Mouse (Mus musculus) left cerebral cortex, postnatal 4 days (tissue): ENCODE measurements around the gene Pde4a. TPM values are rescaled to one million over a fixed set of nuclear protein-coding genes. Genes with fewer than 3 reads are reported as not detected.

Source experiments
- DNase-seq: peaks from one replicate; pipeline ENCODE4 v3.0.0-alpha.2; 2022
- intact Hi-C: fragments of 180-260 bp; cut with DNase I; formaldehyde crosslinking; loops from one replicate; pipeline ENCODE4 v1.15.1; 2025
- total RNA-seq, 2 experiments: library from RNA; stranded (reverse); gene quantifications; 2 replicates each; pipeline ENCODE4 v1.2.3; 2021

The Pde4a gene
- 10 to 100 TPM; 44.4 to 47.3 TPM for total RNA-seq

GRCm38 (mm10) chr9:21165041-21165951 is at the start of gene Pde4a:
Gene Pde4a, plus strand, starts transcription at chr9:21165714.
- DNase-seq: peak; percentile 46
- intact Hi-C loops: no loop called here

GRCm38 (mm10) chr9:21117073-21117472 is 48.4 kb upstream of the Pde4a start:
- no peak for DNase-seq
- intact Hi-C loops: no loop called here

GRCm38 (mm10) chr9:21121483-21121882 is 44.0 kb upstream of the Pde4a start:
- no peak for DNase-seq

GRCm38 (mm10) chr9:21124837-21125236 is 40.7 kb upstream of the Pde4a start:
- DNase-seq: no peak

More at GRCm38 (mm10) chr9:21121483-21121882, 44.0 kb upstream of the Pde4a start:
- intact Hi-C loops: no loop called here

GRCm38 (mm10) chr9:21125502-21126258 is 39.8 kb upstream of the Pde4a start:
- DNase-seq: no peak
- intact Hi-C loops: no loop called here

More at GRCm38 (mm10) chr9:21124837-21125236, 40.7 kb upstream of the Pde4a start:
- intact Hi-C loops: no loop called here

GRCm38 (mm10) chr9:21126259-21126627 is 39.3 kb upstream of the Pde4a start:
- DNase-seq: no peak
- intact Hi-C loops: no loop called here

- intact Hi-C loops: loop anchor here (10.0 kb wide), 1 partner anchor 97 kb away; the partner anchor contains the start of gene Icam5
- DNase-seq: peak; percentile 90
Observed at GRCm38 (mm10) chr9:21131059-21131956, 34.2 kb upstream of the Pde4a start, which contains the start of gene Tyk2. Gene Tyk2, minus strand, starts transcription at chr9:21131243.

- intact Hi-C loops: loop anchor here (10.0 kb wide), 1 partner anchor 97 kb away; the partner anchor contains the start of gene Icam5
- no peak for DNase-seq
Observed at GRCm38 (mm10) chr9:21132102-21132775, 33.3 kb upstream of the Pde4a start.

GRCm38 (mm10) chr9:21133064-21133707 is 32.3 kb upstream of the Pde4a start:
- DNase-seq: no peak
- intact Hi-C loops: loop anchor here (10.0 kb wide), 1 partner anchor 98 kb away; the partner anchor contains the start of gene Icam5

GRCm38 (mm10) chr9:21134595-21135328 is 30.8 kb upstream of the Pde4a start:
- intact Hi-C loops: loop anchor here (10.0 kb wide), 1 partner anchor 100 kb away; the partner anchor contains the start of gene Icam5
- no peak for DNase-seq

- intact Hi-C loops: loop anchor here (10.0 kb wide), 1 partner anchor 101 kb away; the partner anchor contains the start of gene Icam5
- DNase-seq: no peak
Observed at GRCm38 (mm10) chr9:21135329-21135890, 30.1 kb upstream of the Pde4a start.

- DNase-seq: no peak
- intact Hi-C loops: loop anchor here (10.0 kb wide), 1 partner anchor 101 kb away; the partner anchor contains the start of gene Icam5
Observed at GRCm38 (mm10) chr9:21135941-21136381, 29.6 kb upstream of the Pde4a start.

GRCm38 (mm10) chr9:21136401-21136800 is 29.1 kb upstream of the Pde4a start:
- intact Hi-C loops: loop anchor here (10.0 kb wide), 1 partner anchor 102 kb away; the partner anchor contains the start of gene Icam5
- no peak for DNase-seq

- intact Hi-C loops: loop anchor here (10.0 kb wide), 1 partner anchor 102 kb away; the partner anchor contains the start of gene Icam5
- peak; percentile 56 for DNase-seq
Observed at GRCm38 (mm10) chr9:21137229-21137628, 28.3 kb upstream of the Pde4a start.

- intact Hi-C loops: loop anchor here (10.0 kb wide), 1 partner anchor 104 kb away; the partner anchor contains the start of gene Icam5
- DNase-seq: no peak
Observed at GRCm38 (mm10) chr9:21138386-21138785, 27.1 kb upstream of the Pde4a start.

- DNase-seq: no peak
- intact Hi-C loops: no loop called here
Observed at GRCm38 (mm10) chr9:21141922-21142321, 23.6 kb upstream of the Pde4a start.

GRCm38 (mm10) chr9:21144361-21144760 is 21.2 kb upstream of the Pde4a start:
- intact Hi-C loops: no loop called here

GRCm38 (mm10) chr9:21145431-21145830 is 20.1 kb upstream of the Pde4a start:
- intact Hi-C loops: no loop called here
- no peak for DNase-seq

More at GRCm38 (mm10) chr9:21144361-21144760, 21.2 kb upstream of the Pde4a start:
- DNase-seq: no peak
